Mouse (Mus musculus): ENCODE measurements around the gene 1700069L16Rik.

- TF ChIP-seq CTCF (IDR thresholded peaks at IDR 0.05; ENCODE audit: control insufficient read depth, insufficient read depth, insufficient replicate concordance, low read depth, low read length) (no peak), POLR2A (IDR thresholded peaks at IDR 0.05; ENCODE audit: control insufficient read depth, low read depth, low read length) (no peak)
These were observed 870 bp downstream of the 1700069L16Rik start for GRCm38 (mm10) chr5:113723567-113724237.
